Mouse (Mus musculus) forebrain, embryonic 11.5 days (tissue): ENCODE results near the gene Rap1b. TPM values are rescaled to one million over a fixed set of nuclear protein-coding genes. Genes with fewer than 3 reads are reported as not detected.

Source experiments
- ATAC-seq: fragments of 200-750 bp; cut with Nextera tagmentation; replicated peaks from 2 replicates; pipeline ENCODE4 v1.8.0; 2017; ENCODE audit warnings: moderate TSS enrichment; ENCODE audit not compliant: low FRiP score
- DNase-seq: peaks from one replicate; pipeline ENCODE4 v3.0.0-alpha.2; 2017; ENCODE audit warnings: low spot score
- H3K27ac ChIP-seq: fragments of 300-500 bp; sonication (generic); 2 replicates; pipeline ENCODE4 v1.5.1; 2014; ENCODE audit warnings: low read depth, low read length
- H3K27me3 ChIP-seq: fragments of 300-500 bp; sonication (generic); 2 replicates; pipeline ENCODE4 v1.6.1; 2014; ENCODE audit warnings: mild to moderate bottlenecking, low read length, mixed read lengths; ENCODE audit not compliant: control insufficient read depth, insufficient read depth
- H3K36me3 ChIP-seq: fragments of 300-500 bp; sonication (generic); 2 replicates; pipeline ENCODE4 v1.6.1; 2014; ENCODE audit warnings: mild to moderate bottlenecking, low read length, moderate library complexity, mixed read lengths; ENCODE audit not compliant: control insufficient read depth, insufficient read depth
- H3K4me1 ChIP-seq: fragments of 300-500 bp; sonication (generic); replicated peaks from 2 replicates; pipeline ENCODE4 v1.6.1; 2014; ENCODE audit warnings: low read length, mixed read lengths; ENCODE audit not compliant: control insufficient read depth, insufficient read depth
- H3K4me2 ChIP-seq: fragments of 300-500 bp; sonication (generic); 2 replicates; pipeline ENCODE4 v1.6.1; 2014; ENCODE audit warnings: low read depth, mild to moderate bottlenecking, low read length, moderate library complexity, mixed read lengths; ENCODE audit not compliant: severe bottlenecking
- H3K4me3 ChIP-seq: fragments of 300-500 bp; sonication (generic); 2 replicates; pipeline ENCODE4 v1.5.1; 2014; ENCODE audit warnings: low read depth, low read length
- H3K9ac ChIP-seq: fragments of 300-500 bp; sonication (generic); 2 replicates; pipeline ENCODE4 v1.6.1; 2014; ENCODE audit warnings: low read length
- H3K9me3 ChIP-seq: fragments of 300-500 bp; sonication (generic); 2 replicates; pipeline ENCODE4 v1.6.1; 2016; ENCODE audit warnings: low read length, mixed read lengths; ENCODE audit not compliant: control insufficient read depth
- WGBS: fragments of 180-500 bp; shearing (Covaris S2); extraction: QIAGEN DNeasy Blood & Tissue Kit; methylation state at CpG from one replicate; pipeline ENCODE4 v1.1.7; 2014; 5-methylcytosine and 5-hydroxymethylcytosine counted together
- polyA plus RNA-seq: library from polyadenylated mRNA; unstranded; fragments of >200 nt; fragmentation: Nextera tagmentation; extraction: Ambion mirVana; gene quantifications from 2 replicates; pipeline ENCODE4 v1.2.1, GENCODE M21; 2014

Gene Rap1b
- polyA plus RNA-seq, 1 experiment from 2014 or later, result 156 TPM

- no peak for ATAC-seq
- H3K27ac ChIP-seq, result no peak overlapping the region
Measured at GRCm38 (mm10) chr10:117883438-117883837, 37.6 kb upstream of the Rap1b start.

GRCm38 (mm10) chr10:117878628-117879027 is 32.8 kb upstream of the Rap1b start:
- no peak overlapping the region for H3K27ac ChIP-seq
- H3K27me3 ChIP-seq, result no peaks in the 10 kb centered on the region
- no peaks in the 10 kb centered on the region for H3K9me3 ChIP-seq
- H3K4me2 ChIP-seq, result no peak overlapping the region
- H3K4me3 ChIP-seq, result no peak overlapping the region
- no peaks in the 10 kb centered on the region for H3K36me3 ChIP-seq
- WGBS, result 94% methylated on average over 9 of the region's 9 CpGs
- H3K9ac ChIP-seq, result no peak overlapping the region
- DNase-seq (no peak), ATAC-seq (no peak)
- H3K4me1 ChIP-seq, result no peaks in the 10 kb centered on the region

More at GRCm38 (mm10) chr10:117883438-117883837, 37.6 kb upstream of the Rap1b start:
- WGBS, result 89% methylated on average over 8 of the region's 8 CpGs
- Histone ChIP-seq H3K9me3 (no peaks in the 10 kb centered on the region), H3K27me3 (no peaks in the 10 kb centered on the region), H3K4me2 (no peak overlapping the region), H3K4me1 (no peaks in the 10 kb centered on the region), H3K36me3 (no peaks in the 10 kb centered on the region), H3K9ac (no peak overlapping the region), H3K4me3 (no peak overlapping the region)
- DNase-seq, result no peak

GRCm38 (mm10) chr10:117876801-117877200 is 31.0 kb upstream of the Rap1b start:
- Histone ChIP-seq H3K27me3 (no peaks in the 10 kb centered on the region), H3K9ac (no peak overlapping the region), H3K4me1 (no peaks in the 10 kb centered on the region), H3K36me3 (no peaks in the 10 kb centered on the region), H3K27ac (no peak overlapping the region), H3K4me3 (no peak overlapping the region), H3K4me2 (no peak overlapping the region), H3K9me3 (no peaks in the 10 kb centered on the region)
- ATAC-seq, result no peak
- no peak for DNase-seq
- 78% methylated on average over 8 of the region's 8 CpGs for WGBS

- no peak for DNase-seq
- Histone ChIP-seq H3K4me3 (no peak overlapping the region), H3K27ac (no peak overlapping the region), H3K36me3 (no peaks in the 10 kb centered on the region), H3K27me3 (no peaks in the 10 kb centered on the region), H3K4me2 (no peak overlapping the region), H3K9ac (no peak overlapping the region), H3K9me3 (no peaks in the 10 kb centered on the region), H3K4me1 (no peaks in the 10 kb centered on the region)
- WGBS, result 94% methylated on average over 18 of the region's 18 CpGs
- ATAC-seq, result no peak
Measured at GRCm38 (mm10) chr10:117876400-117876799, 30.6 kb upstream of the Rap1b start.

- Histone ChIP-seq H3K4me3 (no peak overlapping the region), H3K36me3 (no peaks in the 10 kb centered on the region), H3K27me3 (no peaks in the 10 kb centered on the region), H3K4me2 (no peak overlapping the region), H3K9me3 (no peaks in the 10 kb centered on the region), H3K9ac (no peak overlapping the region), H3K27ac (no peak overlapping the region), H3K4me1 (no peaks in the 10 kb centered on the region)
- whole genome bisulfite sequencing, result 83% methylated on average over 10 of the region's 10 CpGs
- DNase-seq, result no peak
- ATAC-seq, result no peak
Measured at GRCm38 (mm10) chr10:117874936-117875335, 29.1 kb upstream of the Rap1b start.

- Histone ChIP-seq H3K36me3 (no peaks in the 10 kb centered on the region), H3K9me3 (no peaks in the 10 kb centered on the region), H3K9ac (no peak overlapping the region), H3K27me3 (no peaks in the 10 kb centered on the region), H3K4me2 (no peak overlapping the region), H3K4me1 (no peaks in the 10 kb centered on the region), H3K27ac (no peak overlapping the region), H3K4me3 (no peak overlapping the region)
- DNase-seq, result no peak
- 94% methylated on average over 4 of the region's 4 CpGs for WGBS
- no peak for ATAC-seq
Measured at GRCm38 (mm10) chr10:117873952-117874351, 28.1 kb upstream of the Rap1b start.

- H3K4me2 ChIP-seq, result no peak overlapping the region
- WGBS, result 84% methylated on average over 10 of the region's 10 CpGs
- H3K9ac ChIP-seq, result no peak overlapping the region
- no peak for ATAC-seq
- no peaks in the 10 kb centered on the region for H3K9me3 ChIP-seq
- no peak for DNase-seq
- H3K27me3 ChIP-seq, result no peaks in the 10 kb centered on the region
- H3K27ac ChIP-seq, result no peak overlapping the region
- no peaks in the 10 kb centered on the region for H3K4me1 ChIP-seq
- H3K4me3 ChIP-seq, result no peak overlapping the region
- no peaks in the 10 kb centered on the region for H3K36me3 ChIP-seq
Measured at GRCm38 (mm10) chr10:117872468-117872867, 26.6 kb upstream of the Rap1b start.

GRCm38 (mm10) chr10:117867301-117867700 is 21.5 kb upstream of the Rap1b start:
- Histone ChIP-seq H3K27ac (no peak overlapping the region), H3K9me3 (no peaks in the 10 kb centered on the region), H3K4me3 (no peak overlapping the region), H3K27me3 (no peaks in the 10 kb centered on the region), H3K4me1 (no peaks in the 10 kb centered on the region), H3K9ac (no peak overlapping the region), H3K4me2 (no peak overlapping the region), H3K36me3 (no peaks in the 10 kb centered on the region)
- WGBS, result 91% methylated on average over 3 of the region's 3 CpGs
- DNase-seq (no peak), ATAC-seq (no peak)

GRCm38 (mm10) chr10:117866641-117867040 is 20.8 kb upstream of the Rap1b start:
- H3K4me2 ChIP-seq, result no peak overlapping the region
- no peak for ATAC-seq
- no peak overlapping the region for H3K27ac ChIP-seq
- H3K4me1 ChIP-seq, result no peaks in the 10 kb centered on the region
- no peaks in the 10 kb centered on the region for H3K9me3 ChIP-seq
- WGBS, result 75% methylated on average over 8 of the region's 8 CpGs
- no peaks in the 10 kb centered on the region for H3K36me3 ChIP-seq
- H3K4me3 ChIP-seq, result no peak overlapping the region
- H3K27me3 ChIP-seq, result no peaks in the 10 kb centered on the region
- H3K9ac ChIP-seq, result no peak overlapping the region
- no peak for DNase-seq
